In genomic region chr14:33423003-33423402, GRCm38 (mm10) we compare ENCODE assay signal across 28 mouse cellular contexts. TPM values are rescaled to one million over a fixed set of nuclear protein-coding genes. Genes with fewer than 3 reads are reported as not detected.
DNase-seq lines count a peak whose midpoint lies in the region; ATAC-seq and TF ChIP-seq lines count a peak whose summit lies in the region.
"Had no signal": no experiment of that assay in that cellular context is flagged by ENCODE, and none has a peak within 500 bp of the region (broad histone marks: within the 10 kb centered on the region; RNA-seq: fewer than 3 reads in every experiment).

No protein-coding gene starts in this region.

- H3K36me3 ChIP-seq in midbrain, embryonic 11.5 days (ENCODE audit: control insufficient read depth, insufficient read depth, low read length) = no peaks in the 10 kb centered on the region
- H3K36me3 ChIP-seq in midbrain, embryonic 14.5 days (ENCODE audit: control insufficient read depth, insufficient read depth, low read length) = no peaks in the 10 kb centered on the region
- H3K36me3 ChIP-seq in MEL (ENCODE audit: control insufficient read depth in 1 of 2, insufficient read depth in 2 of 2, low read length in 2 of 2) = peaks cover 0 to 15% of the 10 kb centered on the region in 2 experiments; a peak in 2 of 4 replicates
- H3K36me3 ChIP-seq: embryonic facial prominence, embryonic 13.5 days; embryonic facial prominence, embryonic 15.5 days had no signal

- TF ChIP-seq CTCF in MEL (IDR thresholded peaks at IDR 0.05 in 2 of 3, conservative IDR thresholded peaks at IDR 0.05 in 1 of 3; ENCODE audit: control insufficient read depth in 1 of 3, insufficient read depth in 1 of 3, low read depth in 2 of 3, low read length in 3 of 3, poor library complexity in 1 of 3, severe bottlenecking in 1 of 3) = no peak

- WGBS in midbrain, embryonic 11.5 days = 94% methylated on average over 1 of the region's 1 CpGs
- WGBS in midbrain, embryonic 14.5 days = 86% methylated on average over 1 of the region's 1 CpGs

- TF ChIP-seq POLR2A in MEL (IDR thresholded peaks at IDR 0.05; ENCODE audit: control insufficient read depth in 1 of 2, insufficient read depth in 1 of 2, low read depth in 1 of 2, low read length in 2 of 2, poor library complexity in 1 of 2) = no peak

- TF ChIP-seq EP300 in MEL (IDR thresholded peaks at IDR 0.05; ENCODE audit: low read depth in 1 of 2, low read length in 2 of 2) = 0 out of 4 replicates have a peak, but pooled peaks of 1 of the 2 experiments have one; percentile 18

- no peaks in the 10 kb centered on the region for H3K4me1 ChIP-seq in midbrain, embryonic 11.5 days (ENCODE audit: control insufficient read depth, insufficient read depth, low read length)
- no peaks in the 10 kb centered on the region for H3K4me1 ChIP-seq in midbrain, embryonic 14.5 days (ENCODE audit: control insufficient read depth, insufficient read depth, low read length)
- peaks cover 6 to 22% of the 10 kb centered on the region in 2 experiments for H3K4me1 ChIP-seq in MEL (ENCODE audit: control insufficient read depth in 1 of 2, insufficient read depth in 2 of 2, low read length in 2 of 2)
- H3K4me1 ChIP-seq: embryonic facial prominence, embryonic 15.5 days; forebrain, embryonic 10.5 days; forebrain, embryonic 12.5 days had no signal

- ATAC-seq in midbrain, embryonic 11.5 days (ENCODE audit: low FRiP score) = no peak
- ATAC-seq in midbrain, embryonic 14.5 days (ENCODE audit: low FRiP score, low TSS enrichment) = no peak
- ATAC-seq in granulocyte monocyte progenitor cell, adult 5-6 weeks (replicated peaks; ENCODE audit: poor library complexity, severe bottlenecking) = peak; percentile 83
- ATAC-seq: activated CD4-positive, CD25-positive, alpha-beta regulatory T cell, adult 4 months; forebrain, embryonic 14.5 days; forebrain, embryonic 16.5 days; Patski had no signal

- TF ChIP-seq RAD21 in MEL (IDR thresholded peaks at IDR 0.05; ENCODE audit: low read depth, low read length) = no peak

- H3K4me2 ChIP-seq in midbrain, embryonic 11.5 days = no peak overlapping the region
- H3K4me2 ChIP-seq in midbrain, embryonic 14.5 days (ENCODE audit: low read length) = no peak overlapping the region
- H3K4me2 ChIP-seq: embryonic facial prominence, embryonic 13.5 days; embryonic facial prominence, embryonic 15.5 days; forebrain, embryonic 12.5 days had no signal

- no peaks in the 10 kb centered on the region for H3K27me3 ChIP-seq in midbrain, embryonic 11.5 days (ENCODE audit: control insufficient read depth, insufficient read depth, low read length)
- no peaks in the 10 kb centered on the region for H3K27me3 ChIP-seq in midbrain, embryonic 14.5 days (ENCODE audit: control insufficient read depth, insufficient read depth, low read length)
- H3K27me3 ChIP-seq in MEL (ENCODE audit: control insufficient read depth in 1 of 2, insufficient read depth in 2 of 2, low read length in 2 of 2) = no peaks in the 10 kb centered on the region
- H3K27me3 ChIP-seq: embryonic facial prominence, embryonic 13.5 days; embryonic facial prominence, embryonic 15.5 days; forebrain, embryonic 12.5 days; Patski had no signal

- H3K4me3 ChIP-seq in midbrain, embryonic 11.5 days (ENCODE audit: low read depth, low read length) = no peak overlapping the region
- no peak overlapping the region for H3K4me3 ChIP-seq in midbrain, embryonic 14.5 days (replicated peaks; ENCODE audit: low read depth, low read length)
- H3K4me3 ChIP-seq in MEL (ENCODE audit: control insufficient read depth in 1 of 2, insufficient read depth in 1 of 2, low read depth in 2 of 2, low read length in 2 of 2) = no peak overlapping the region
- H3K4me3 ChIP-seq: embryonic facial prominence, embryonic 13.5 days; embryonic facial prominence, embryonic 15.5 days; erythroblast, embryonic 14.5 days; forebrain, embryonic 10.5 days; forebrain, embryonic 12.5 days had no signal

- peaks cover 31% of the 10 kb centered on the region for H3K79me2 ChIP-seq in MEL (ENCODE audit: control insufficient read depth, insufficient read depth, low read length, poor library complexity)

- no peak overlapping the region for H3K27ac ChIP-seq in midbrain, embryonic 11.5 days (ENCODE audit: low read depth, low read length)
- H3K27ac ChIP-seq in midbrain, embryonic 14.5 days (replicated peaks; ENCODE audit: low read depth, low read length) = no peak overlapping the region
- no peak overlapping the region for H3K27ac ChIP-seq in MEL (ENCODE audit: control insufficient read depth, low read depth, low read length)
- H3K27ac ChIP-seq: embryonic facial prominence, embryonic 13.5 days; embryonic facial prominence, embryonic 15.5 days; forebrain, embryonic 10.5 days; forebrain, embryonic 12.5 days had no signal

- DNase-seq in midbrain, embryonic 11.5 days (ENCODE audit: low spot score, missing footprints) = peak; percentile 39
- no peak for DNase-seq in midbrain, embryonic 14.5 days
- DNase-seq in MEL (ENCODE audit: low read depth, low spot score) = peak; percentile 30
- no peak for DNase-seq in layer of hippocampus, adult 9-10 months (ENCODE audit: low spot score)
- DNase-seq in layer of hippocampus, postnatal 10 days (ENCODE audit: low spot score in 2 of 2) = no peak
- DNase-seq in thymus, postnatal 0 days (ENCODE audit: low spot score) = no peak
- DNase-seq: adrenal gland, adult 8-10 months; adrenal gland, postnatal 14 days; adrenal gland, postnatal 36 days; cerebellum, adult 11-12 months; cerebellum, adult 2 months; cerebellum, adult 9-10 months; cerebellum, postnatal 10 days; cerebellum, postnatal 25 days; embryo, embryonic 11 days had no signal

- no peak overlapping the region for H3K9ac ChIP-seq in midbrain, embryonic 11.5 days (ENCODE audit: low read length)
- H3K9ac ChIP-seq in midbrain, embryonic 14.5 days (replicated peaks; ENCODE audit: low read length) = no peak overlapping the region
- no peak overlapping the region for H3K9ac ChIP-seq in MEL (ENCODE audit: control insufficient read depth, low read depth, low read length, poor library complexity, severe bottlenecking)
- H3K9ac ChIP-seq: embryonic facial prominence, embryonic 13.5 days; embryonic facial prominence, embryonic 15.5 days; forebrain, embryonic 12.5 days had no signal

- no peaks in the 10 kb centered on the region for H3K9me3 ChIP-seq in midbrain, embryonic 11.5 days (ENCODE audit: control insufficient read depth, low read length)
- H3K9me3 ChIP-seq in midbrain, embryonic 14.5 days (ENCODE audit: control insufficient read depth, low read length) = no peaks in the 10 kb centered on the region
- no peaks in the 10 kb centered on the region for H3K9me3 ChIP-seq in MEL (replicated peaks; ENCODE audit: insufficient read depth, low read length)
- H3K9me3 ChIP-seq: embryonic facial prominence, embryonic 13.5 days; embryonic facial prominence, embryonic 15.5 days; forebrain, embryonic 12.5 days had no signal

TF ChIP-seq in MEL, 35 proteins besides CTCF, POLR2A, EP300 and RAD21:
- TF ChIP-seq ZNF384 (IDR thresholded peaks at IDR 0.05; ENCODE audit: low read depth, low read length) (no peak), NRF1 (IDR thresholded peaks at IDR 0.05; ENCODE audit: insufficient read depth, low read depth, low read length, poor library complexity, severe bottlenecking) (no peak), MXI1 (IDR thresholded peaks at IDR 0.05; ENCODE audit: low read depth, low read length) (no peak), E2F4 (IDR thresholded peaks at IDR 0.05; ENCODE audit: borderline replicate concordance, low read depth, low read length) (no peak), GATA1 (IDR thresholded peaks at IDR 0.05; ENCODE audit: low read depth, low read length) (no peak), KAT2A (conservative IDR thresholded peaks at IDR 0.05; ENCODE audit: low read depth, low read length) (no peak), CHD2 (IDR thresholded peaks at IDR 0.05; ENCODE audit: low read length) (no peak), SMC3 (IDR thresholded peaks at IDR 0.05; ENCODE audit: low read depth, low read length) (no peak), ELF1 (IDR thresholded peaks at IDR 0.05; ENCODE audit: low read depth, low read length) (no peak), TCF12 (IDR thresholded peaks at IDR 0.05; ENCODE audit: low read depth, low read length) (no peak), MAX (IDR thresholded peaks at IDR 0.05; ENCODE audit: low read length) (no peak), GABPA (IDR thresholded peaks at IDR 0.05; ENCODE audit: low read depth, low read length) (no peak), POLR2AphosphoS2 (IDR thresholded peaks at IDR 0.05; ENCODE audit: low read length) (no peak), MAFK (IDR thresholded peaks at IDR 0.05; ENCODE audit: borderline replicate concordance, low read depth, low read length) (no peak), RCOR1 (IDR thresholded peaks at IDR 0.05; ENCODE audit: low read depth, low read length) (no peak), USF2 (IDR thresholded peaks at IDR 0.05; ENCODE audit: borderline replicate concordance in 1 of 2, insufficient read depth in 1 of 2, low read depth in 1 of 2, low read length in 2 of 2) (no peak)
TF ChIP-seq in MEL: peak in this region for 0.

RNA-seq across cellular contexts. Expression of gene Mapk8, which starts 24.0 kb away (rescaled TPM):
- 24.5 and 27.4 TPM in 2 replicates for polyA plus RNA-seq in midbrain, embryonic 11.5 days (2014; fragmentation: Nextera tagmentation; extraction: Ambion mirVana)
- 48.7 and 50.5 TPM in 2 replicates for polyA plus RNA-seq in midbrain, embryonic 14.5 days (2014; fragmentation: Nextera tagmentation; extraction: Ambion mirVana)
- total RNA-seq in MEL (2012; rRNA removed) = 27.5 and 29.2 TPM in 2 replicates
- polyA plus RNA-seq in MEL (2012; ENCODE audit: insufficient read depth in 1 of 2, insufficient read length in 2 of 2, low read depth in 1 of 2, low replicate concordance in 2 of 2, missing spikeins in 1 of 2) = 10 to 100 TPM in 1 of 2 experiments, not detected in 1; 47.5 TPM
- 32.2 and 38.8 TPM in 2 replicates for total RNA-seq in granulocyte monocyte progenitor cell, adult 5-6 weeks (2014; fragmentation: Nextera tagmentation)
- 50.2 and 53.8 TPM in 2 replicates for total RNA-seq in granulocyte monocyte progenitor cell, adult 5-6 weeks (2017)
- 100 to 1,000 TPM; 136 to 150 TPM for total RNA-seq in layer of hippocampus, postnatal 10 days (2021)
- polyA plus RNA-seq in thymus, postnatal 0 days (2015; fragmentation: Nextera tagmentation; extraction: Ambion mirVana) = 11.9 and 12.0 TPM in 2 replicates

RNA-seq across cellular contexts. Expression of gene Frmpd2, which starts 48.5 kb away (rescaled TPM):
- polyA plus RNA-seq in midbrain, embryonic 11.5 days (2014; fragmentation: Nextera tagmentation; extraction: Ambion mirVana) = 0.07 TPM in 1 of 2 replicates, not detected in the other
- 0.04 and 0.39 TPM in 2 replicates for polyA plus RNA-seq in midbrain, embryonic 14.5 days (2014; fragmentation: Nextera tagmentation; extraction: Ambion mirVana)
- total RNA-seq in MEL (2012; rRNA removed) = not detected in 2 replicates
- polyA plus RNA-seq in MEL (2012; ENCODE audit: insufficient read depth in 1 of 2, insufficient read length in 2 of 2, low read depth in 1 of 2, low replicate concordance in 2 of 2, missing spikeins in 1 of 2) = not detected
- total RNA-seq in granulocyte monocyte progenitor cell, adult 5-6 weeks (2014; fragmentation: Nextera tagmentation) = not detected in 2 replicates
- not detected in 2 replicates for total RNA-seq in granulocyte monocyte progenitor cell, adult 5-6 weeks (2017)
- total RNA-seq in layer of hippocampus, postnatal 10 days (2021) = 1 to 10 TPM; 2.5 to 2.8 TPM
- polyA plus RNA-seq in thymus, postnatal 0 days (2015; fragmentation: Nextera tagmentation; extraction: Ambion mirVana) = not detected in 2 replicates
- total RNA-seq: adrenal gland, adult 18-20 months; adrenal gland, postnatal 14 days; adrenal gland, postnatal 36 days; ES-E14 had no signal
- polyA plus RNA-seq: activated CD4-positive, CD25-positive, alpha-beta regulatory T cell, adult 4 months; C2C12; embryonic facial prominence, embryonic 13.5 days; erythroblast, embryonic 14.5 days; forebrain, embryonic 10.5 days; forebrain, embryonic 16.5 days had no signal

Comparison
In these comparisons a context has a peak if more than half of its experiments do, and no peak if none do; other contexts are left out.
1. DNase-seq: peak in midbrain, embryonic 11.5 days (single experiment) and MEL (single experiment); none in midbrain, embryonic 14.5 days (single experiment), layer of hippocampus, adult 9-10 months (single experiment), layer of hippocampus, postnatal 10 days (0 of 2) and thymus, postnatal 0 days (single experiment).